Mouse (Mus musculus): ENCODE results near the gene Ap1ar. TPM values are rescaled to one million over a fixed set of nuclear protein-coding genes. Genes with fewer than 3 reads are reported as not detected.

Gene Ap1ar
- polyA plus RNA-seq, 1 experiment from 2014 or later: 73.9 TPM

GRCm38 (mm10) chr3:127836798-127837153, 547 bp downstream of the Ap1ar start:
- peak; percentile 19; the same call in 1 of the 2 replicates for ATAC-seq (ENCODE audit: insufficient number of reproducible peaks, insufficient read depth, low FRiP score, low TSS enrichment)
- H3K4me3 ChIP-seq: peak overlapping the region; percentile 80
- no peaks in the 10 kb centered on the region for H3K27me3 ChIP-seq
- H3K9me3 ChIP-seq: no peaks in the 10 kb centered on the region
- 2% methylated on average over 17 of the region's 17 CpGs for WGBS
- no peaks in the 10 kb centered on the region for H3K36me3 ChIP-seq
- peaks cover 13% of the 10 kb centered on the region for H3K4me1 ChIP-seq
- H3K4me2 ChIP-seq (replicated peaks): peak overlapping the region; percentile 79
- peak overlapping the region; percentile 84 for H3K9ac ChIP-seq
- peak overlapping the region; percentile 88 for H3K27ac ChIP-seq

- no peak overlapping the region for H3K9ac ChIP-seq
- no peak for ATAC-seq (ENCODE audit: insufficient number of reproducible peaks, insufficient read depth, low FRiP score, low TSS enrichment)
- peaks cover 13% of the 10 kb centered on the region for H3K4me1 ChIP-seq
- no peaks in the 10 kb centered on the region for H3K9me3 ChIP-seq
- no peak overlapping the region for H3K27ac ChIP-seq
- WGBS: 83% methylated on average over 6 of the region's 6 CpGs
- H3K36me3 ChIP-seq: no peaks in the 10 kb centered on the region
- peak overlapping the region; percentile 79; the same call in 1 of the 2 replicates for H3K4me2 ChIP-seq (replicated peaks)
- no peak overlapping the region for H3K4me3 ChIP-seq
- H3K27me3 ChIP-seq: no peaks in the 10 kb centered on the region
These were observed 1.7 kb downstream of the Ap1ar start for GRCm38 (mm10) chr3:127835594-127835993.

GRCm38 (mm10) chr3:127834040-127834439, 3.3 kb downstream of the Ap1ar start:
- no peak for ATAC-seq (ENCODE audit: insufficient number of reproducible peaks, insufficient read depth, low FRiP score, low TSS enrichment)
- 89% methylated on average over 4 of the region's 4 CpGs for WGBS
- Histone ChIP-seq H3K36me3 (no peaks in the 10 kb centered on the region), H3K4me2 (replicated peaks) (no peak overlapping the region), H3K4me3 (no peak overlapping the region), H3K9ac (no peak overlapping the region), H3K9me3 (no peaks in the 10 kb centered on the region), H3K4me1 (peaks cover 13% of the 10 kb centered on the region), H3K27me3 (no peaks in the 10 kb centered on the region), H3K27ac (no peak overlapping the region)

- no peaks in the 10 kb centered on the region for H3K36me3 ChIP-seq
- no peaks in the 10 kb centered on the region for H3K27me3 ChIP-seq
- ATAC-seq (ENCODE audit: insufficient number of reproducible peaks, insufficient read depth, low FRiP score, low TSS enrichment): no peak
- H3K4me2 ChIP-seq (replicated peaks): no peak overlapping the region
- WGBS: 75% methylated on average over 6 of the region's 6 CpGs
- no peak overlapping the region for H3K9ac ChIP-seq
- H3K27ac ChIP-seq: no peak overlapping the region
- H3K4me3 ChIP-seq: no peak overlapping the region
- H3K4me1 ChIP-seq: peaks cover 16% of the 10 kb centered on the region
- H3K9me3 ChIP-seq: no peaks in the 10 kb centered on the region
These were observed 6.2 kb downstream of the Ap1ar start for GRCm38 (mm10) chr3:127831079-127831478.

GRCm38 (mm10) chr3:127830183-127830582, 7.1 kb downstream of the Ap1ar start:
- H3K4me3 ChIP-seq: no peak overlapping the region
- 91% methylated on average over 10 of the region's 10 CpGs for WGBS
- H3K9me3 ChIP-seq: no peaks in the 10 kb centered on the region
- no peaks in the 10 kb centered on the region for H3K36me3 ChIP-seq
- H3K4me2 ChIP-seq (replicated peaks): no peak overlapping the region
- ATAC-seq (ENCODE audit: insufficient number of reproducible peaks, insufficient read depth, low FRiP score, low TSS enrichment): no peak
- no peak overlapping the region for H3K27ac ChIP-seq
- no peak overlapping the region for H3K9ac ChIP-seq
- H3K27me3 ChIP-seq: no peaks in the 10 kb centered on the region
- H3K4me1 ChIP-seq: peaks cover 7% of the 10 kb centered on the region; the same call in 1 of the 2 replicates

GRCm38 (mm10) chr3:127827123-127827522, 10.2 kb downstream of the Ap1ar start:
- H3K36me3 ChIP-seq: peaks cover 4% of the 10 kb centered on the region; the same call in 1 of the 2 replicates
- peaks cover 7% of the 10 kb centered on the region; the same call in 1 of the 2 replicates for H3K4me1 ChIP-seq
- H3K4me3 ChIP-seq: no peak overlapping the region
- no peak overlapping the region for H3K9ac ChIP-seq
- ATAC-seq (ENCODE audit: insufficient number of reproducible peaks, insufficient read depth, low FRiP score, low TSS enrichment): no peak
- H3K27ac ChIP-seq: no peak overlapping the region
- no peaks in the 10 kb centered on the region for H3K9me3 ChIP-seq
- H3K4me2 ChIP-seq (replicated peaks): no peak overlapping the region
- H3K27me3 ChIP-seq: no peaks in the 10 kb centered on the region
- WGBS: 42% methylated on average over 7 of the region's 7 CpGs

- no peak overlapping the region for H3K4me2 ChIP-seq (replicated peaks)
- H3K9ac ChIP-seq: no peak overlapping the region
- H3K27ac ChIP-seq: no peak overlapping the region
- H3K9me3 ChIP-seq: no peaks in the 10 kb centered on the region
- H3K27me3 ChIP-seq: no peaks in the 10 kb centered on the region
- H3K36me3 ChIP-seq: peaks cover 8% of the 10 kb centered on the region
- WGBS: 87% methylated on average over 7 of the region's 7 CpGs
- peaks cover 7% of the 10 kb centered on the region; the same call in 1 of the 2 replicates for H3K4me1 ChIP-seq
- H3K4me3 ChIP-seq: no peak overlapping the region
- no peak for ATAC-seq (ENCODE audit: insufficient number of reproducible peaks, insufficient read depth, low FRiP score, low TSS enrichment)
These were observed 10.8 kb downstream of the Ap1ar start for GRCm38 (mm10) chr3:127826503-127826902.

GRCm38 (mm10) chr3:127823886-127824863, 13.1 kb downstream of the Ap1ar start:
- H3K4me3 ChIP-seq: no peak overlapping the region
- H3K9me3 ChIP-seq: no peaks in the 10 kb centered on the region
- no peak overlapping the region for H3K9ac ChIP-seq
- H3K27me3 ChIP-seq: no peaks in the 10 kb centered on the region
- H3K36me3 ChIP-seq: peaks cover 14% of the 10 kb centered on the region
- no peak overlapping the region for H3K27ac ChIP-seq
- no peak overlapping the region for H3K4me2 ChIP-seq (replicated peaks)
- peaks cover 7% of the 10 kb centered on the region; the same call in 1 of the 2 replicates for H3K4me1 ChIP-seq
- 79% methylated on average over 17 of the region's 17 CpGs for WGBS
- no peak for ATAC-seq (ENCODE audit: insufficient number of reproducible peaks, insufficient read depth, low FRiP score, low TSS enrichment)

- Histone ChIP-seq H3K27ac (no peak overlapping the region), H3K4me1 (peaks cover 9% of the 10 kb centered on the region; the same call in 1 of the 2 replicates), H3K4me3 (no peak overlapping the region), H3K4me2 (replicated peaks) (no peak overlapping the region), H3K36me3 (peaks cover 14% of the 10 kb centered on the region), H3K27me3 (no peaks in the 10 kb centered on the region), H3K9me3 (no peaks in the 10 kb centered on the region), H3K9ac (no peak overlapping the region)
- no peak for ATAC-seq (ENCODE audit: insufficient number of reproducible peaks, insufficient read depth, low FRiP score, low TSS enrichment)
- WGBS: 89% methylated on average over 5 of the region's 5 CpGs
These were observed 16.1 kb downstream of the Ap1ar start for GRCm38 (mm10) chr3:127821209-127821608.

GRCm38 (mm10) chr3:127820400-127820799, 16.9 kb downstream of the Ap1ar start:
- Histone ChIP-seq H3K36me3 (peaks cover 16% of the 10 kb centered on the region), H3K27ac (no peak overlapping the region), H3K4me2 (replicated peaks) (no peak overlapping the region), H3K4me1 (peaks cover 10% of the 10 kb centered on the region; the same call in 1 of the 2 replicates), H3K9me3 (no peaks in the 10 kb centered on the region), H3K4me3 (no peak overlapping the region), H3K27me3 (no peaks in the 10 kb centered on the region), H3K9ac (no peak overlapping the region)
- no peak for ATAC-seq (ENCODE audit: insufficient number of reproducible peaks, insufficient read depth, low FRiP score, low TSS enrichment)
- WGBS: 86% methylated on average over 1 of the region's 1 CpGs

- H3K9me3 ChIP-seq: no peaks in the 10 kb centered on the region
- no peak for ATAC-seq (ENCODE audit: insufficient number of reproducible peaks, insufficient read depth, low FRiP score, low TSS enrichment)
- H3K4me2 ChIP-seq (replicated peaks): no peak overlapping the region
- no peak overlapping the region for H3K9ac ChIP-seq
- WGBS: 79% methylated on average over 11 of the region's 11 CpGs
- H3K36me3 ChIP-seq: peaks cover 18% of the 10 kb centered on the region
- H3K27ac ChIP-seq: 0 out of 2 replicates have a peak overlapping the region, but pooled peaks have one; percentile 3
- no peak overlapping the region for H3K4me3 ChIP-seq
- no peaks in the 10 kb centered on the region for H3K27me3 ChIP-seq
- H3K4me1 ChIP-seq: peaks cover 11% of the 10 kb centered on the region; the same call in 1 of the 2 replicates
These were observed 18.3 kb downstream of the Ap1ar start for GRCm38 (mm10) chr3:127818694-127819663.

All from embryonic facial prominence, embryonic 12.5 days (tissue).